Mouse (Mus musculus): ENCODE measurements around the gene Slfn8. TPM values are rescaled to one million over a fixed set of nuclear protein-coding genes. Genes with fewer than 3 reads are reported as not detected.

The Slfn8 gene
- polyA plus RNA-seq, 1 experiment, result 1.3 TPM

GRCm38 (mm10) chr11:82970712-82971589 lies 49.7 kb downstream of the Slfn8 start:
- no peaks in the 10 kb centered on the region for H3K36me3 ChIP-seq (replicated peaks; ENCODE audit: low read length)
- no peaks in the 10 kb centered on the region for H3K9me3 ChIP-seq
- H3K27me3 ChIP-seq (replicated peaks), result peaks cover 6% of the 10 kb centered on the region
- no peak for TF ChIP-seq GATA1 (IDR thresholded peaks at IDR 0.05; ENCODE audit: borderline replicate concordance, low read length)
- TF ChIP-seq FLI1 (IDR thresholded peaks at IDR 0.05; ENCODE audit: low read length), result no peak
- H3K4me1 ChIP-seq, result peaks cover 19% of the 10 kb centered on the region
- no peak overlapping the region for H3K4me3 ChIP-seq (replicated peaks)

GRCm38 (mm10) chr11:82962215-82962614 lies 58.4 kb downstream of the Slfn8 start:
- Histone ChIP-seq H3K27me3 (replicated peaks) (peaks cover 31% of the 10 kb centered on the region), H3K9me3 (0 out of 2 replicates have a peak, but pooled peaks cover 3% of the 10 kb centered on the region), H3K4me3 (replicated peaks) (no peak overlapping the region), H3K36me3 (replicated peaks; ENCODE audit: low read length) (no peaks in the 10 kb centered on the region), H3K4me1 (0 out of 2 replicates have a peak, but pooled peaks cover 4% of the 10 kb centered on the region)
- TF ChIP-seq FLI1 (IDR thresholded peaks at IDR 0.05; ENCODE audit: low read length) (no peak), GATA1 (IDR thresholded peaks at IDR 0.05; ENCODE audit: borderline replicate concordance, low read length) (no peak)

GRCm38 (mm10) chr11:82961743-82962142 lies 58.9 kb downstream of the Slfn8 start:
- H3K9me3 ChIP-seq, result 0 out of 2 replicates have a peak, but pooled peaks cover 3% of the 10 kb centered on the region
- 0 out of 2 replicates have a peak, but pooled peaks cover 4% of the 10 kb centered on the region for H3K4me1 ChIP-seq
- H3K27me3 ChIP-seq (replicated peaks), result peaks cover 33% of the 10 kb centered on the region
- no peak for TF ChIP-seq GATA1 (IDR thresholded peaks at IDR 0.05; ENCODE audit: borderline replicate concordance, low read length)
- no peak for TF ChIP-seq FLI1 (IDR thresholded peaks at IDR 0.05; ENCODE audit: low read length)
- H3K4me3 ChIP-seq (replicated peaks), result no peak overlapping the region
- no peaks in the 10 kb centered on the region for H3K36me3 ChIP-seq (replicated peaks; ENCODE audit: low read length)

- no peak for TF ChIP-seq FLI1 (IDR thresholded peaks at IDR 0.05; ENCODE audit: low read length)
- no peak for TF ChIP-seq GATA1 (IDR thresholded peaks at IDR 0.05; ENCODE audit: borderline replicate concordance, low read length)
- no peaks in the 10 kb centered on the region for H3K36me3 ChIP-seq (replicated peaks; ENCODE audit: low read length)
- peaks cover 44% of the 10 kb centered on the region for H3K27me3 ChIP-seq (replicated peaks)
- 0 out of 2 replicates have a peak, but pooled peaks cover 4% of the 10 kb centered on the region for H3K4me1 ChIP-seq
- no peak overlapping the region for H3K4me3 ChIP-seq (replicated peaks)
- H3K9me3 ChIP-seq, result 0 out of 2 replicates have a peak, but pooled peaks cover 3% of the 10 kb centered on the region
Observed at GRCm38 (mm10) chr11:82959613-82960012, 61.0 kb downstream of the Slfn8 start.

- H3K4me3 ChIP-seq (replicated peaks), result no peak overlapping the region
- H3K4me1 ChIP-seq, result peaks cover 13% of the 10 kb centered on the region
- TF ChIP-seq GATA1 (IDR thresholded peaks at IDR 0.05; ENCODE audit: borderline replicate concordance, low read length), result no peak
- no peak for TF ChIP-seq FLI1 (IDR thresholded peaks at IDR 0.05; ENCODE audit: low read length)
- 0 out of 2 replicates have a peak, but pooled peaks cover 3% of the 10 kb centered on the region for H3K9me3 ChIP-seq
- H3K27me3 ChIP-seq (replicated peaks), result peaks cover 63% of the 10 kb centered on the region
- no peaks in the 10 kb centered on the region for H3K36me3 ChIP-seq (replicated peaks; ENCODE audit: low read length)
Observed at GRCm38 (mm10) chr11:82956925-82957324, 63.7 kb downstream of the Slfn8 start.

GRCm38 (mm10) chr11:82954631-82955030 lies 66.0 kb downstream of the Slfn8 start:
- Histone ChIP-seq H3K4me1 (peaks cover 23% of the 10 kb centered on the region), H3K4me3 (replicated peaks) (no peak overlapping the region), H3K36me3 (replicated peaks; ENCODE audit: low read length) (no peaks in the 10 kb centered on the region), H3K27me3 (replicated peaks) (peaks cover 67% of the 10 kb centered on the region), H3K9me3 (0 out of 2 replicates have a peak, but pooled peaks cover 3% of the 10 kb centered on the region)
- TF ChIP-seq GATA1 (IDR thresholded peaks at IDR 0.05; ENCODE audit: borderline replicate concordance, low read length) (no peak), FLI1 (IDR thresholded peaks at IDR 0.05; ENCODE audit: low read length) (no peak)

- Histone ChIP-seq H3K4me3 (replicated peaks) (peak overlapping the region; percentile 90), H3K36me3 (replicated peaks; ENCODE audit: low read length) (no peaks in the 10 kb centered on the region), H3K4me1 (peaks cover 23% of the 10 kb centered on the region), H3K27me3 (replicated peaks) (peaks cover 77% of the 10 kb centered on the region), H3K9me3 (0 out of 2 replicates have a peak, but pooled peaks cover 2% of the 10 kb centered on the region)
- no peak for TF ChIP-seq FLI1 (IDR thresholded peaks at IDR 0.05; ENCODE audit: low read length)
- TF ChIP-seq GATA1 (IDR thresholded peaks at IDR 0.05; ENCODE audit: borderline replicate concordance, low read length), result no peak
Observed at GRCm38 (mm10) chr11:82952612-82953542, 67.7 kb downstream of the Slfn8 start.

Other genes starting within 250 kb of the Slfn8 start
- gene Lig3, start 239.7 kb downstream of the Slfn8 start, polyA plus RNA-seq (2012; ENCODE audit: insufficient read depth, low replicate concordance), result 29.8 and 53.0 TPM in 2 replicates
- 5.6 and 33.5 TPM in 2 replicates for gene Rffl, start 149.6 kb downstream of the Slfn8 start, polyA plus RNA-seq (2012; ENCODE audit: insufficient read depth, low replicate concordance)
- 1.3 and 11.6 TPM in 2 replicates for gene Rad51d, start 130.2 kb downstream of the Slfn8 start, polyA plus RNA-seq (2012; ENCODE audit: insufficient read depth, low replicate concordance)
- not detected in 2 replicates for gene Fndc8, start 128.7 kb downstream of the Slfn8 start, polyA plus RNA-seq (2012; ENCODE audit: insufficient read depth, low replicate concordance)
- gene Nle1, start 112.4 kb downstream of the Slfn8 start, polyA plus RNA-seq (2012; ENCODE audit: insufficient read depth, low replicate concordance), result 24.4 and 25.1 TPM in 2 replicates
- not detected in 2 replicates for gene Unc45b, start 110.3 kb downstream of the Slfn8 start, polyA plus RNA-seq (2012; ENCODE audit: insufficient read depth, low replicate concordance)
- gene Slfn5, start 69.5 kb downstream of the Slfn8 start, polyA plus RNA-seq (2012; ENCODE audit: insufficient read depth, low replicate concordance), result 1.5 TPM in 1 of 2 replicates, not detected in the other
- gene Slfn9, start 29.0 kb downstream of the Slfn8 start, polyA plus RNA-seq (2012; ENCODE audit: insufficient read depth, low replicate concordance), result 1.9 TPM in 1 of 2 replicates, not detected in the other
- gene Slfn2, start 44.3 kb upstream of the Slfn8 start, polyA plus RNA-seq (2012; ENCODE audit: insufficient read depth, low replicate concordance), result 9.0 TPM in 1 of 2 replicates, not detected in the other
- gene Slfn1, start 96.0 kb upstream of the Slfn8 start, polyA plus RNA-seq (2012; ENCODE audit: insufficient read depth, low replicate concordance), result 0.28 TPM in 1 of 2 replicates, not detected in the other
- gene Slfn4, start 154.4 kb upstream of the Slfn8 start, polyA plus RNA-seq (2012; ENCODE audit: insufficient read depth, low replicate concordance), result 0.03 TPM in 1 of 2 replicates, not detected in the other
- 0.07 TPM in 1 of 2 replicates, not detected in the other for gene Slfn3, start 170.5 kb upstream of the Slfn8 start, polyA plus RNA-seq (2012; ENCODE audit: insufficient read depth, low replicate concordance)

Measured in megakaryocyte, embryonic 14.5 days (primary cell).